Mouse (Mus musculus): ENCODE measurements around the gene Mast3.

The Mast3 gene

DNA sequence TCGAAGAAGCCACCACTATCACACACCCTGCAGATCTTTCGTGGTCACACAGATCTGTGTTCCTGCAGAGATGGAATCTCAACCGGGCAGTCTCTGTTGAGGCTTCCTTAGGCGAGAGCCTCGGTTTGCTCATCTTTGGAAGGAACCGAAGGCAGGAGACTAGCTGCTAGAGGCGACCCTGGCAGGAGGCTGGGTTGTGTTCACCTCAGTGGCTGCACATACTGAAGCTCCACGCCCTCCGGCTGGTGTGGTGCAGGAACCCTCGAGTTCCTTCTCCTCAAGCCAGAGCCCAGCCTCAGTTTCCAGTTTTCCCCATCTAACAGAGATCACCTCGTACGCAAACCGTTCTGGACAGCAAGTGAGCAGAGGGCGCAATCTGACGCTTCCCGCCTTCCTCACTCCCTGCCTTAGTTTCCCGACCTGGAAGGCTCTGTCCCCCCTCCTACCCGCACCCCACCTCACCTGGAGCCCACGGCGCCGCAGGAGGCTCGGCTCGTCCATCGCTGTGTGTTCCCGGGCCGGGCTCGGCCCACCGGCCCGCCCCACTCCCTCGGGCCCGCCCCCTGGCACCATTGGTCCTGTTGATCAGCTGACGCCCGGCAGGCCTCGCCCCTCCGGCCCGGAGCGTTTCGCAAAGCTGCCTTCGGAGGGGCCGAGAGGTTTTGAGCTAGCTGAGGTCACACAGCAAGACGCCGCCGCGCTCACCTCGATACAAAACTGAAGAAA is at the start of gene Mast3:
TSS of gene Mast3 (minus strand) at position 574 of the 726 bp plus-strand sequence.
- DNase-seq: peak; percentile 66

DNA sequence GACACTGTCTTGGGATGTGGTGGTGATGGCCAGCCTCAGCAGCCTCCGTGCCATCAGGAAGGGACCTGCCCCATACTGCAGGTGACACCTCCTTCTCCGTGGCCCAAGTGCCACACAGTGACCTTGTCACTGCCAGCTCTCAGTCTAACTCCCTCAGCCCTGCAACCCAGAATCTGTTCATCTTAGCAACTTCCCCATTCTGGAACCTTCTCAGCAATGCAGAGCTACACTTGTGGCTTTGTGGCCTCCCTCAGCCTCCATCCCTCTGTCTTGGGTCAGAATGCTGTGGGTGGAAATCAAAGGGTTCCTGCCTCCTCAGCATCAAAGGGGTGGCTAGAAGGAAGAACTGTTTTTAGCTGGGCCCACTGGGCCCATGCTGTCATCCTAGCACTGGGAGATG is 49.0 kb upstream of the Mast3 start:
- no peak for DNase-seq

DNA sequence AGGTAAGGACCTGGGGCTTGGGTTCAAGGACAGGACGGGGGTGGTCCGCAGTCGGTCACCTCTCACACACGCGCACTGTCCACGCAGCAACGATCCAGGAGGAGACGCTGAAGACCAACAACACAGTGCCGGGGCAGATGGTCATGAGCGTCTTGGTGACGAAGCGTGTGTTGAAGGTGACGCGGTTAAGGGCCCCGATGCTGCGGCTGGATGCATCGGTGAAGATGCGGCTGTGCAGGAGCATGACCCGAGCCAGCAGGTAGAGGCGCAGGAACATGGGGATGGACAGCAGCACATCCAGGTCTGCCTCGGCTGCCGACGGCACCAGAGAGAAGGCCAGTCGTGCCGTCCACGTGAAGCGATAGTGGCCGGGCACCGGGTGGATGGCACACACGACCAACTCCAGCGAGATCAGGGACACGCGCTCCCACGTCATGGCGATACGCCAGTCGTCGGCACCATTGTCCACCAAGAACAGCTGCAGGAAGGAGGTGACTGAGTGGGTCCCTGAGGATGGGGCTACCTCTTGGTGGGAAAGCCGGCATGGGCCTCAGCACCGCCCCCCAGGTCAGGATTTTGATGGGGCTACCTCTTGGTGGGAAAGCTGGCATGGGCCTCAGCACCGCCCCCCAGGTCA is 47.9 kb upstream of the Mast3 start:
- no peak for DNase-seq

DNA sequence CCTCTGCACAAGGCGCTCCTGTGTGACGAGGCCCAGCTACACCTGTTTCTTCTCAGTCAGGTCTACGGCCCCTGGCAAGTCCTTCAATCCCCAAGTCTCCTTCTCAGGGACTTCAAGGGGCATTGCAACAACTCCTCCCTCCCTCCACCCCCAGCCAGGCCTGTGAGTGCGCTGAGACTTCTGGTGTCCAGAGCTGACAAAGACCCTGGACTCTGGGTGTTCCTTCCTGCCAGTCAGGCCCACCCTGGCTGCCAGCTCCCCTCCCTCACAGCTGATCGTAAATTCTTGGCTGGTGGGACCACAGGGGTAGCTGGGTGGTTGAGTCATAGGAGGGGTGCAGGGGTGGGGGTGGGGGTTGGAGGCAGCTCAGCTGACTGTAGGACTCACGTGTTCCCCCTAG is 47.0 kb upstream of the Mast3 start:
- no peak for DNase-seq

DNA sequence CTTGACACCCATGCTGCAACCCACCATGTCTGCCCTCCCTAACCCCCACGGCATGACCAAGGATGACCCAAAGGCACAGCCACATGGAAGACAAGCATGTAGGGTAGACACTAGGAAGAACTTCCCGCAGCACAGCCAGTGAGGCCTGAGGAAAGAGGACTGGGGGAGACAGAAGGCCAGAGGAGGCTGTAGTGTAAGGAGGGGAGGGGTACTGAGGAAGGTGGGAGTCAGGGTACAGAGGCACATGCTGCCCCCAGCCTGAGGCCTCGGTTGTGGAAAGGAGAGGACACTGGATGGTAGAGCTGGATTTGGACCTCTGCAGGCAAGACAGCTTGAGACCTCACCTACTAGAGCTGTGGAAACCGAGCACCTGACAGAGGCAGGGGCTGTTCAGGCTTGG is 46.1 kb upstream of the Mast3 start:
- no peak for DNase-seq

DNA sequence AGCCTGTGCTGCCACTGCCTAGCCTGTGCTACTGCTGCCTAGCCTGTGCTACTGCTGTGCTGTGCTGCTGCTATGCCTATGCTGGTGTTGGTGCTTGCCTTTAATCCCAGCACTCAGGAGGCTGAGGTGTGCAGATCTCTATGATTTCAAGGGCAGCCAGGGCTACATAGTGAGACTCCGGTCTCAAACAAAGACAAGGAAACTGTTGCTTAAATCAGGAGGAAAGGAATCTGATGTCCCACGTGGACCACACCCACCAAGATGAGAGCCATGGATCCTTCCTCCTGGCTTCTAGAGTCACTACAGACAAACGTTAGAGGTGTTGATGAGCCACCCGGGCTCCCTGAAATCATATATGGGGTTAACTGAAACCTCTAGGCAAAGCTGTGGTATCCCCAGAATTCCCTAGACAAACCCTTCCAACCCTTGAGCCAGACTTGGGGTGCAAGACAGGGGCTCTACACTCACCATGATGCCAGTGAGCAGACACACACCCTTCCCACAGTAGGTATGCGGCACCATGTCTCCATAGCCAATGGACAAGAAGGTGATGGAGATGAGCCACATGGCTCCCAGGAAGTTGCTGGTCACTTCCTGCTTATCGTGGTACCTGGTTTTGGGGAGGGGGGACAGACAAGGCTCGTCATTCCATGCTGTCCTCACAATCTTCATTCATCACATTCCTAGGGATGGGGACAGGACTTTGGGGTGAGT is 45.4 kb upstream of the Mast3 start:
- no peak for DNase-seq

DNA sequence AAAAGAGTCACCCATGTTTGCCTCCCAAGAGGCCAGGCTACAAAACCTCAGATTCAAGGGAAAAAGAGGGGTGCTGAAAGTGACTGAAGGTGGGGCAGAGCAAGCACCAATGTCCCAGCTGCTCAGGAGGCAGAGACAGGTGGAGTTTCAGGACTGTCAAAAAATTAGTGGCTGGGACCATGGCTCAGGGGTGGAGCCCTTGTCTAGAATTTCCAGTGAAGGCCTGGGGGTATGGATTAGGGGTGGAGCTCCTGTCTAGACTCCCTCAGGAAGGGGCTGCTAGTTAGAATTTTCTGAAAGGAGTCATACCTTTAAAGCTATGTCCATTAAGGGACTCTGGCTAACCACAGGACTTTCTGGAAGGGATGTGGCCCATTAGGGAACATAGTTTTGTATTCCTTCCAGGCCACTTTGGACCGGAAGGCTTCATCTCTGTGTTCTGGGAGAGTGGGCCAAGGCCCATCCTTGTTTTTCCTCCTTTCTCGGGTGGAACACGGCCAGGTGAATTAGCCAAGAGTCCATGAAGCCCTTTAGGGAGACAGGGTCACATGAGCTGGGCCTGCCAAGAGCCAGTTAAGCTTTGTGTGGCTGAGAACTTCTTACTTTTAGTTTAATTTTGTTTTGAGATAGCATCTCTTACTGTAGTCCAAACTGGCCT is 44.6 kb upstream of the Mast3 start:
- no peak for DNase-seq

DNA sequence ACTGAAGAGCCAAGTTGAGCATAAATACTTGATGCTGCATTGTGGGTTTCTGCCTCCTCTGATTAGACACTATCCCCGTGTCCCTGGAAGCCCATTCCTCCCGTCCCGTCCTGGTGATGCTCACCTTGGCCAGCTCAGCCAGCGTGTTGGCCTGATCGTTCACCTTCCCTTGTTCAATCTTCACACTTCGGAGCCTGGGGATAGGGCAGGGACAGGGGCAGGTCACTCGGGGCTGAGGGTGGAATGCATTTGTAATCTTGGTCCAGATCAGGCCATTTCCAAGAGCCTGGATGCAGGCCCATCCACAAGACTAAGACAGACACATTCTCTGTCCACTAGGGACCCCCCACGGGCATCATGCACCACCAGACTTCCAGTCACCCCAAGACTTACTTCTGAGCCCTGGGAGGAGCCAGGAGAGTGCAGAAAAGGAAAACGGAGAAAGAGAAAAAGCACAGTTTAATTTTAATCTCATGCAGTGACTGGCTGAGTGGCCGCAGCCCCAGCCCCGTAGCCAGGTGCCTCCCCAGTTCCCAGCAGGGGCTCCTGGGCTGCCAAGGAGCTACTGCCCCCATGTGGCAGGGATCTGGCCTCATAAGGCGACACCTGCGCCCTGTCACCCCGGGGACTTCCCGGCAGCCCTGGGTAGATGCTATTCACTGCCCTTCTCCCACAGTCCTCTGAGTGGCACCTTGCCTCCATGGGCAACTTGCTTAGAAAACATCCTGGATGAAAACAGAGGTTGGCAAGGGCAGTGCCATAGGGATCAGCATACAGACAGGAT is 41.7 kb upstream of the Mast3 start:
- no peak for DNase-seq

DNA sequence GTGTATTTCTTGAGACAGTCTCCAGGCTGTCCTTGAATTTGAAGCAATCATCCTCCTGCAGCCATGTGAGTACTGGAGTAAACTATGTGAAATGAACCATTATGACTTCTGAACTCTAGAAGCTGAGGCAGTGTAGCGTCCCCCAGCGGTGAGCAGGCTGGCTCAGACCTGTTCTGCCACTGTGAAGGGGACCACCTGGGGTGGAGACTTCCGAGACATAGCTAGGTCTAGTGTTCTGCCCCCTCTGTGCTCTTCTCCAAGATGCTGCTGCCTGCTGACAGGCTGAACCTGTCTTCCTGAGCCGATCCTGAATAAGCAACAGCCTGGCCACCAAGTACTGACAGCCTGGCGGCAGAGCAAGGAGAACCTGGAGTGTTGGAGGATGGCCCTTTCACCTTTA is 40.3 kb upstream of the Mast3 start:
- no peak for DNase-seq

DNA sequence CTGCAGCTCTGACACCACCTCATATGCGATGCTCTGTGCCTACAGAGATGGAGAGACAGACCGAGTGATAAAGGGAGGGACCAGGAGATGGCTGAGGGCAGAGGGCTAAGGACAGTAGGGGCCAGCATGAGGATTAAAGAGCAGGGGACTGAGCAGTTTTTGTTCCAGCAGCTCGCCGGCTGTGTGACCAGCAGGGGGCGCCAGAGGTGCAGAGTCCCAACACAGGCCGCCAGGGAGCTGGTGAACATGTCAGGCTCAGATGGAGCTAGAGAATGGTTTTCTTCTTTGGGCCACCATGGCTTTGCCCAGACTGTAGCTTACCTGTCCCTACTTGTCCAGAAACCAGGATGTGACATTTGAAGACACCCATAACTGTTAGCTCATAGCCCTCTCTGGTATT is 39.7 kb upstream of the Mast3 start:
- peak; percentile 85 to 90 for DNase-seq

DNA sequence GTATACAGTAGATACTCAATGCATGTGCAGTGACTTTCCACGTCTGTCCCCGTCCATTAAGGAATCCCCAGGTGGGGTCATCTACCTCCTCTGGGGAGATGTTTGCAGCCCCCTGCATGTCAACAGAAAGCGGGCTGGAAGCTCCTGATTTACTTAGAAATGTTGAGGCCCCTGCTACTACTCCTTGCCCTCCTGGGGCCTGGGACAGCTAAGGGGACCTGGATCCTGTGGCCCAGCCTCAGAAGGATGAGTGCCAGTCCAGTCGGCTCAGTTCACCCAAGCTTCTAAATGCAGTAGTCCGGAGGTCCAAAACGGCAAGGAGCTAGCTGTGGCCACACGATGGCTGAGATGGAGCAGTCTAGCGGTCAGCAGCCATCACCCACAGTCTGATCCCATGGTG is 39.1 kb upstream of the Mast3 start:
- no peak for DNase-seq

DNA sequence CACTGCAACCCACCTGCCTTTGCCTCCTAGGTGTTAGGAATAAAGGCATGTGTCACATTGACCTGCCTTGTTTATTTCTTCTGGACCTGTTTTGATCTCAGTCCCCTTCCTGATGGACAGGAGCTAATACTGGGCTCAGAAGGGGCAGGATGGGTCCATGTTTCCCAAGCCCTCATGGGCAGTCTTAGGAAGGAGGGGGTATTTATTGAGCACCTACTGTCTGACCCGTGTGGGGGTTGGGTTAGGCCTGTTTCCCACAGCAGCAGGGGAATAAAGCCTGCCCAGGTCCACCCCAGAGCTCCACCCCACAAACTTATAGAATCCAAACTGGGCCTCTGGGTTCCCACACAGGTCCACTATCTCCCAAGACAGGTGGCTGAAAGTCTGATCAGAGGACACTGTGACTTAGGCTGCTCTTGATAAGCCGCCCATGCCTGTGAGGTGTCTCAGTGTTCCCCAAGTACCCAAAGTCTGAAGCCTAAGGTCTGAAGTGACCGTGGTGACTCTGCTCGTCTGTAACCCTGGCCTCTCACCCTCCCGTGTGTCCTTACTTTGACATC is 38.4 kb upstream of the Mast3 start:
- DNase-seq: no peak

DNA sequence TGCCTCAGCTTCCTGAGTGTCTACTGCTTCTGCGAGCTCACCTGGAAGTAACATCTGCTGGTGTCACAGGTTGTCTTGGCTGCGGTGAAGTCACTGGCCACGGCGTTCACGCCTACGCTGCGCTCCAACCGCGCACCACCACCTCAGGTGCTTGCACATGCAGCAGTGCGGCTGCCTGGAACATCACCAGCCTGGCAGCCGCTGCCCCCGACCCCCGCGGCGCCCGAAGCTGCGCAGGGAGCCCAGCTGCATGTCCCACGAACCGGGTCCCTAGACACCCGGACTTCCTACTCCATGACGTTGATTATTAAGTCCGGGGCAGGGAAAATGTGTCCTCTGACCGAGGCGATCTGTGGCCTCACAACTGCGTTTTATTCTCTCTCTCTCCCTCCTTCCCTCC is 37.6 kb upstream of the Mast3 start:
- DNase-seq: no peak

DNA sequence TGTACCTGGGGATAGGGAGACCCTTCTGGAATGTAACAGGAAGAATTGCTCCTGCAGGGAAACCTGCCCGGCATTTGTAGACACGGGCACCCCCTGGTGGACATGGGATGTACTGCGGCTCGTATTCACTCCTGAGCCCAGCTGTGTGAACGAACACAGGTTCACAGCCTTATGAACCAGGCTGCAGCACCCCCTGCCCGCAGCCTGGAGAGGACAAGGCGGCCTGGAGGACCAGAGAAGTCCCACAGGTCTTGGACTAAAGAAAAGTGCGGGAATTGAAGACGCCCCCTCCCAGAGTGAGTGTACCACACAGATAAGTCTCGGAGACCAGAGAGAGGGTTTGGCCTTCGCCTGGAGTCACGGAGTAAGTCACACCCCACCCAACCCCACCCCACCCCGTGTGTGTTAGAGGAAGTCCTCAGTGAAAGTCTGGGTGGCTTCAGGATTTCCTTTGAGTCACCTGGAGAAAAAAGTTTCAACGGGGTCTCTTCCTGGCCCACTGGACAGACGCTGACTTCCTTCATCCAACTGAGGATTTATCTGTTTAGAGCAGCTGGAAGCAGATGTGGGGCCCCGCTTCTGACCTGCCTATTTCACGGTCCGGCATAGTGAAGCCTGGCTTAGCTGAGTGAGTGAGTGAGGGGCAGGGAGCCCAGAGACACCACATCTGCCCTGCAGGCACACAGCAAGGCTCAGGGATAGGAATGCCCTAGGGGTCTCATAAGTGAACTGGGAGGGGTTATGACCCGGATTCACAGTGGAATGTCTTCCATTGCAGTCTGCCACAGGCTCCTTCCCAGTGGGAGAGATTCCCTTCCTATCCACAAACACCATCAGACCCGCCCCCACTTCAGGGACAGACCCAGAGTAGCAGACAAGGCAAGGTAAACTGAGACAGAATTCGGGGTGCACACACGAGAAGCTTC is 36.6 kb upstream of the Mast3 start:
- DNase-seq: peak; percentile 83 to 94

DNA sequence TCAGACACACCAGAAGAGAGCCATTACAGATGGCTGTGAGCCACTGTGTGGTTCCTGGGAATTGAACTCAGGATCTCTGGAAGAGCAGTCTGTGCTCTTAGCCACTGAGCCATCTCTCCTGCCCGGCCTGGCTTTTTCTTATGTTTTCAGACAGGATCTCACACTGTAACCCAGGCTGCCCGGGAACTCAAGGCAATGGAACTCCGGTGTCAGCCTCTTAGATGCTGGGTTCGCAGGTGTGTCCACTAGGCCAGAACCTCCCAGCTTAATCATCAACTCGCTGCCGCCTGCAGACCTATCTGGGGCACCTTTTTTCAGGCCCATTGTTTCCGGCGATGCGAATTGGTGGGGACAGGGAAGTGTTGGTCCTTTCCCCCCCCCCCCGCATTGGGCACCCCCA is 35.7 kb upstream of the Mast3 start:
- DNase-seq: no peak

DNA sequence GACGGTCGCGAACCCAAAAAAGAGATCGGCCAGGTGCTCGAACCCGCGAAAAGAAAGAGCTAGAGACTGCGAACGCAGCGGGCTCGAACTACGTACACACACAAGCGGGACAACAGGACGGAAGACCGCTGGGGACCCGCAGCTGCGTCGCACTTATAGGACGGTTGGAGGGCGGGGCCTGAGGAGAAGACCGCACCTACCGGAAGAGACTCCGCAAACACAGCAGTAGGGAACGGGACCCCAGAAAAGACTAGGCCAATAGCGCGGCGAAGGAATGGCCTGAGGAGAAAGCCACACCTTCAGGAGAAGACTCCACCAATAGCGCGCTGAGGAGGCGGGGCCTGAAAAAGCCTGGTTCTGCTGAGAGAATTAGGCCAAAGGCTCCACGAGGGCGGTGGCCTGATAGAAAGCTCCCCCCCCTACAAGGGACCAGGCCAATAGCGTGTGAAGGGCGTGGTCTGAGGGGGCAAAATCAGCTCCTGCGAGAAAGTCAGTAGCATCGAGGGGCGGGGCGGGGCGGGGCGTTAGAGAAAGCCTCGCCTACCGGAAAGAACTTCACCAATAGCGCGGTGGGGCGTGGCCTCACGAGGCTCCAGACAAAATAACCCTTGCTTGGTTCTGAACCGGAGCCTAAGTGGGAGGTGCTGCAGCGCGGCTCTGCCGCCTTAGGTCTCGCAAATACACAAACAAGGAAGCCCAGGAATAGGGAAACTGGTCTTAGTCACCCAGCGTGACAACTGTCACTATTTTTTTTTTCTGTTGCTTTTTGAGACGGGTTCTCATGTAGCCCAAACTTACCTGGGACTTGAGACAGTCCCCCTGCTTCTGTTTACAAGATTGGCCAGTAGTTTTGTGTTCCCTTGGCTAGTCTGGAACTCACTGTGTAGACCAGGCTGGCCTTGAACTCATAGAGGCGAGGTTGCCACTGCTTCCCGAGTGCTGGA is 34.8 kb upstream of the Mast3 start, which contains the start of gene Arrdc2:
TSS of gene Arrdc2 (minus strand) at position 313 of the 944 bp plus-strand sequence.
- peak; percentile 94 to 100 for DNase-seq

DNA sequence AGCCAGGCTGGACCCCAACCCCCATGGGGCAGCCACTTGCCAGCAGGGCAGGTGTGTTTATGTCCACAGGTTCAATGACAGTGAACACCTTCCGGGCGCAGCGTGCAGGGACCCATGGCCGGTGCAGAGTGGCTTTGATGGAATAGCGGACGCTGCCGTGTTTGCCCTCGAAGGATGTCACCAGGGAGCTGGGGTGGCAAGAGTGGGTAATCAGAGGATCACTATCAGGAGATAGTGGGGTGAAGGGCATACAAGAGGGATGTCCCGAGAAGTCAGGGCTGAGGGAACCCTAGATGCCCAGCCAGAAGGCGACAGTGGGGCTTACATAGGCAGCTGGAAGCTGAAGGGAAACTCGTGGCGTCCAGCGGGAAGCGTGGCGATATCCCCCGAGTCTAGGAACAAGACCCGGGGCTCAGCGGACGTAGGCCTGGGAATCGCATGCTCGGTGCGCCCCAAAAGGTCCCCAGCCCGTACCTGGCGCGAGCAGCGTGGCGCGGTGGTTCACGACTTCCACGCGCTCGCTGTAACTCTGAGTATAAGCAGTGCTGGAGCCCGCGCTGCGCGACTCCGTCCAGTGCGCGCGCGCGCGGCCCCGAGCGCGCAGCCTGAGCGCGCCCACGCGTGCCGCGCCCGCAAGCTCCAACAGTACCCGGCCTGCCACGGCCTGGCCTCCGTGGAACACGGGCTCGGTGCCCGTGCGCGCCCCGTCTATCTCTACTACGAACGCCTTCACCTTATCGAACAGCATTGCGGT is 34.0 kb upstream of the Mast3 start:
- peak; percentile 42 to 80 for DNase-seq

DNA sequence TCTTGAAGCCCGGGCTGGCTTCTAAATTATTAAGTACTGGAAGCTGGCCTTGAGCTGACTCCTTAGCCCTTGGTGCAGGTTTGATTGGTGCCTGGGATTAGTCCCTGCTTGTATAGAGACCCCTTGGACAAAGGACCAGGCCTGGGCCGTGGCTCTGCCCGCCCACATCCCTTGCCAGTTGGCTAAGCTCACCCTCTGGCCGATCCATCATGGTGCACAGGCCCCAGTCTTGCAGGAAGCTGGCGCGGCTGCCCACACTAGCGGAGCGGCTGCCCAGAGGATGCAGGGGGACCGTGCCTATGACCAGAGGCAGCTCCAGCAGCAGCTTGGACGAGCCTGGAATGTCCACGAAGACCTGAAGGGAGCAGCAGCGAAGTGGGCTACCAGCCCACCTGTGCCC is 31.8 kb upstream of the Mast3 start:
- DNase-seq: no peak

DNA sequence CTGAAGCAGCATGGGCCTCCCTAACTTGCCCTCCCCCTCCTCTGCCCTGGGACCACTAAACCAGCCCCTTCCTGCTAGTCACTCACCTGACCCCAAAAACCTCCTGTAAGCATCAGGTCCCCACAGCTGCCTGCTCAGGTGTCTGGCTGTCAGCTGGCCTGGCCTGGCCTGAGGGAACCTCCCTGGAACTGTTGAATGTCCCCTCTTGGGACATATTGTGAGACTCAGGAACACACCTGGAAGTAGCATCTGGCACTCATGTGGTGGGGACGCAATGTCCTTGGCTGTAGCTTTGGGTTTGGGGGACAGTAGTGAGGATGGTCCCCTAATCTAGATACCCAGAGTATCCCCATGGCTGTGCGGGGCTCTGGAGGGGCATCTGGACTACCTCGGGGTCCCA is 29.2 kb upstream of the Mast3 start:
- DNase-seq: no peak
